Mouse (Mus musculus) heart, embryonic 16.5 days (tissue): ENCODE data around the gene Krt90. TPM values are rescaled to one million over a fixed set of nuclear protein-coding genes. Genes with fewer than 3 reads are reported as not detected.
"Not testable (repeated sequence)": the region's sequence is repeated elsewhere in the genome, so short reads cannot be mapped to it uniquely, and the experiment has no call there.

Experiments
- ATAC-seq: fragments of 200-750 bp; cut with Nextera tagmentation; replicated peaks from 2 replicates; pipeline ENCODE4 v1.8.0; 2017; ENCODE audit warnings: moderate number of reproducible peaks; ENCODE audit not compliant: insufficient read depth, low FRiP score; ENCODE audit errors: extremely low read depth
- H3K27ac ChIP-seq: fragments of 300-500 bp; sonication (generic); 2 replicates; pipeline ENCODE4 v1.5.1; 2014; ENCODE audit warnings: mild to moderate bottlenecking, low read length, control low read depth, moderate library complexity
- H3K27me3 ChIP-seq: fragments of 300-500 bp; sonication (generic); 2 replicates; pipeline ENCODE4 v1.6.1; 2014; ENCODE audit warnings: low read length, mixed read lengths; ENCODE audit not compliant: control insufficient read depth, insufficient read depth
- H3K36me3 ChIP-seq: fragments of 300-500 bp; sonication (generic); 2 replicates; pipeline ENCODE4 v1.6.1; 2014; ENCODE audit not compliant: control insufficient read depth, insufficient read depth
- H3K4me1 ChIP-seq: fragments of 300-500 bp; sonication (generic); 2 replicates; pipeline ENCODE4 v1.6.1; 2014; ENCODE audit warnings: low read length, mixed read lengths; ENCODE audit not compliant: control insufficient read depth, insufficient read depth
- H3K4me2 ChIP-seq: fragments of 300-500 bp; sonication (generic); 2 replicates; pipeline ENCODE4 v1.6.1; 2014; ENCODE audit warnings: low read depth, mild to moderate bottlenecking, control low read depth, low read length
- H3K4me3 ChIP-seq: fragments of 300-500 bp; sonication (generic); 2 replicates; pipeline ENCODE4 v1.5.1; 2014; ENCODE audit warnings: mild to moderate bottlenecking, control low read depth, low read length
- H3K9ac ChIP-seq: fragments of 300-500 bp; sonication (generic); 2 replicates; pipeline ENCODE4 v1.6.1; 2014; ENCODE audit warnings: low read length, control low read depth
- H3K9me3 ChIP-seq: fragments of 300-500 bp; sonication (generic); replicated peaks from 2 replicates; pipeline ENCODE4 v1.6.1; 2016; ENCODE audit warnings: low read length; ENCODE audit not compliant: control insufficient read depth
- WGBS: fragments of 180-500 bp; shearing (Covaris S2); extraction: QIAGEN DNeasy Blood & Tissue Kit; methylation state at CpG from one replicate; pipeline ENCODE4 v1.1.7; 2014; 5-methylcytosine and 5-hydroxymethylcytosine counted together
- polyA plus RNA-seq: library from polyadenylated mRNA; unstranded; fragments of >200 nt; fragmentation: Nextera tagmentation; extraction: Ambion mirVana; gene quantifications from 2 replicates; pipeline ENCODE4 v1.2.1, GENCODE M21; 2015

Gene Krt90
- polyA plus RNA-seq, 1 experiment from 2014 or later: not detected

DNA sequence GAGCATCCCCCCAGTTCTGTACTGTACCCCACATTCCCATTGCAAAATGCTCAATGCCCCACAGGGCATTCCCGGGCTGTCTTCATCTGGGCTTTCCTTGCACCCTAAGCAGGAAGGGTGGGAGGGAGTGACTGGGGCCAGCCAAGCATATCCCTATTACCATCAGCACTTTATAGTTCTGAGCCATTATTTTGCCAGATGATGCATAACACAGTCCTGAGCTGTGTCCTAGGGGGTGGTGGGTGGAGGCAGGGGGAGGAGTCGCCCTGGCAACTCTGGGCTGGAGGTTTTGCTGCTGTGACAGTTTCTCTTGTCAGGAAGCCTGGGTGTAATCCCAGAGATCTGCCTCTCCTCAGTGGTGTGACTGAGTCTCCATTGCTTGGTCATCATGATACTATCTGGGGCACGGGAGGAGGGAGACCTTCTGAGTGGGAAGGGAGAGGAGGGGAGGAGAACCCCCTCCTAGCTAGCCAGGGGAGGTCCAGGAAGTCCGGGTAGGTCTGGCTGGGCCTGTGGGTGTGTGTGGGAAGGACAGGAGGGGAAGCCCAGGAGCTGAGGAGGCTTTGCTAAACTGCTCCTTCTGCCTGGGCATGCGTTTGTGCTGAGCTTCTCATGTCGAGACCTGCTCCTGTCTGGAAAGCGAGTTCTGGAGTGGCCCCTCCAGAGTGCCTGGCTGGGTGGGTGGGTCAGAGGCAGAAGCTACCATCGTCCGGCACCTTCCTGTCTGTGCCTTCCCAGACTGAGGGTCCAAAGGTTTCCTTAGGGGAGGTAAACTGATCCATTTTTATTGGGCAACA, 26.5 kb downstream of the Krt90 start:
- Histone ChIP-seq H3K36me3 (no peaks in the 10 kb centered on the region), H3K4me3 (no peak overlapping the region), H3K27ac (no peak overlapping the region), H3K27me3 (0 out of 2 replicates have a peak, but pooled peaks cover 2% of the 10 kb centered on the region), H3K9ac (no peak overlapping the region), H3K4me1 (no peaks in the 10 kb centered on the region), H3K9me3 (no peaks in the 10 kb centered on the region), H3K4me2 (no peak overlapping the region)
- WGBS: 51% methylated on average over 9 of the region's 9 CpGs
- ATAC-seq: no peak

DNA sequence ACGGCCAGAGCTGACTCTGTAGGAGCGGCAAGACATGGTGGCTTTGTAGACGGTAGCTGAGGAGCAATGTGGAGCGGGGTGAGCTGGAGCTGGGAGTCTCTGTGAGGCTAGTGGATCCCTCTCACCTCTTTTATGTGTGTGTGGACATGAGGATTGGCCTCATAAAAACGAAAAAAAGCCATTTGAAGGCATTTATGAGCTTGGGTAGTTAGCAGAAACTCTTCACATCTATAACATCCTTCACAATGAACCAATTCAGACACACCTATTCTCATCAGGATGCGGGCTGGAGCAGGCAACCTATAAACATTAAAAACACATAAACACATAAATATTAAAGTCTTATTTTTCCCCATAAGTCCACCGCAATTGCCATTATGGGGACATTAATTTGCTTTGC, 30.0 kb downstream of the Krt90 start, which contains the start of gene Krt84:
Gene Krt84, minus strand, starts transcription at position 101 of the 400 bp plus-strand sequence.
- Histone ChIP-seq H3K27me3 (0 out of 2 replicates have a peak, but pooled peaks cover 3% of the 10 kb centered on the region), H3K27ac (no peak within 1 kb of the TSS), H3K4me2 (no peak within 1 kb of the TSS), H3K4me1 (no peaks in the 10 kb centered on the region), H3K36me3 (no peaks in the 10 kb centered on the region), H3K4me3 (no peak within 1 kb of the TSS), H3K9ac (no peak within 1 kb of the TSS), H3K9me3 (no peaks in the 10 kb centered on the region)
- ATAC-seq: no peak
- 76% methylated on average over 7 of the region's 7 CpGs for WGBS

DNA sequence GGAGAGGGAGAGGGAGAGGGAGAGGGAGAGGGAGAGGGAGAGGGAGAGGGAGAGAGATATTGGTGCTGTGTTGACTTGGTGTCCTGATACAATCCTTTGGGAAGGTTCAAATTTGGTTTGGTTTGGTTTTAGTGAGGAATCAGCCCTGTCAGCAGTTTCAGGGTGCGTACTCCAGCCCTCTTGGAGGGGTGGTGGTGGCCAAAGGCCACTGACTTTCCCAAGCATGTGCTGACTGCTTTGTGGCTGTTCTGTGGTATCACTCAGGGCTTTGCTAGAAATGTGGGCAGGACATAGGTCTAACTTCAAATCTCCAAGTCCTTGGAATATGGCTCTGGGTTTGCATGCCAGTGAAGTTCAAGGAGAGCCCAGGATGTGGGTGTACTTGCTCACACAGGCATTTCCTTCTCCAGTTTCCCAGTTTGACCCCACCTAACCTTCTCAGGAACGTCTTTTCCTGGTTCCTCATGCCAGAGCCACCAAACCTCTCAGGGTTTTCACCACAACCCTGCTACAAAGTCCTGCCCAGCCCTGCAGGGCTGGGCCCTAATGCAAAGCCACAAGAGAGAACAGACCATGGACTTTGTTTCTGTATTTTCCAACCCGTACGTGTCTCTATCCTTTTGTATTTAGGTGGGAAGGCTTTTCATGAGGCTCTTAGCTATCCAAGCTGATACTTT, 40.1 kb downstream of the Krt90 start:
- no peaks in the 10 kb centered on the region for H3K4me1 ChIP-seq
- H3K27me3 ChIP-seq: peaks cover 5% of the 10 kb centered on the region
- no peak overlapping the region for H3K27ac ChIP-seq
- ATAC-seq: no peak
- no peaks in the 10 kb centered on the region for H3K9me3 ChIP-seq
- no peak overlapping the region for H3K4me2 ChIP-seq
- H3K9ac ChIP-seq: no peak overlapping the region
- no peak overlapping the region for H3K4me3 ChIP-seq
- H3K36me3 ChIP-seq: no peaks in the 10 kb centered on the region
- WGBS: 65% methylated on average over 4 of the region's 4 CpGs

DNA sequence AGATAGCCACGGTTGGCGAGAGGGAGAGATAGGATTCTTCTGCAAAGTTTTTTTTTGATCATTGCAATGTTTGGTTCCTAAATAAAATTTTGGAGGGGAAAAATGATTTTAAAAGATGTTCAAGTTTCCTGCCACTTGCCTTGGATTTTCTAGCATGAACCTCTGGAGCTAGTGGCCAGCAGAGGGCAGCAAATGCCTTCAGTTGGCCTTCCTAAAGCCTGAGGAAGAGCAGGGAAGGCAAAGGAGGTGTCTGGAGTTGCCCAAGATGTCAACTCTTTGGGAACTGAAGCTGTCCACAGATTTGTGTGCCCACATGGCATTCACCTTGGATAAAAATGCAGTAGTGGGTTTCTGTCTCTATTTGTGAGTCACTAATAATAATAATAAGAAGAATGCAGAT, 43.0 kb downstream of the Krt90 start:
- no peak for ATAC-seq

DNA sequence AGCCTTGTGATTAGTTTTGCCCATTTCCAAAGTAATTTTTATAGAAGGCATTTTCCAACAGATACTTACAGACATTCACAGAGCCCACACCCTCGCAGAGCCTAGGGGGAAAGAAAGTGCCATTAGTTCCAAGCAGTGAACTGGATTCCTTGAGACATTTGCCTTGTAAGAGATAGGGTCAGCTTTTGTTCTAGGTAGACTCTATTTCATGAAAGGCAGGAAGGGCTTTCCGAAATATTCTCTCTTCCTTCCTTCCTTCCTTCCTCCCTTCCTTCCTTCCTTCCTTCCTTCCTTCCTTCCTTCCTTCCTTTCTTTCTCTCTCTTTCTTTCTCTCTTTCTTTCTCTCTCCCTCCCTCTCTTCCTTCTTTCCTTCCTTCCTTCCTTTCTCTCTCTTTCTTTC, 45.6 kb downstream of the Krt90 start, which contains the start of gene Gm49425:
Gene Gm49425, minus strand, starts transcription at position 101 of the 400 bp plus-strand sequence.
- not testable (repeated sequence) for H3K4me3 ChIP-seq, H3K27ac ChIP-seq, H3K4me1 ChIP-seq, H3K9ac ChIP-seq, ATAC-seq, H3K36me3 ChIP-seq, H3K4me2 ChIP-seq, H3K9me3 ChIP-seq, H3K27me3 ChIP-seq
- WGBS: 64% methylated on average over 2 of the region's 2 CpGs

More for the DNA sequence above, 43.0 kb downstream of the Krt90 start:
- Histone ChIP-seq H3K27me3 (peaks cover 5% of the 10 kb centered on the region), H3K4me1 (no peaks in the 10 kb centered on the region), H3K4me3 (no peak overlapping the region), H3K36me3 (no peaks in the 10 kb centered on the region), H3K27ac (no peak overlapping the region), H3K4me2 (no peak overlapping the region), H3K9me3 (peaks cover 4% of the 10 kb centered on the region; the same call in 1 of the 2 replicates), H3K9ac (no peak overlapping the region)
- 8% methylated on average over 2 of the region's 2 CpGs for WGBS

DNA sequence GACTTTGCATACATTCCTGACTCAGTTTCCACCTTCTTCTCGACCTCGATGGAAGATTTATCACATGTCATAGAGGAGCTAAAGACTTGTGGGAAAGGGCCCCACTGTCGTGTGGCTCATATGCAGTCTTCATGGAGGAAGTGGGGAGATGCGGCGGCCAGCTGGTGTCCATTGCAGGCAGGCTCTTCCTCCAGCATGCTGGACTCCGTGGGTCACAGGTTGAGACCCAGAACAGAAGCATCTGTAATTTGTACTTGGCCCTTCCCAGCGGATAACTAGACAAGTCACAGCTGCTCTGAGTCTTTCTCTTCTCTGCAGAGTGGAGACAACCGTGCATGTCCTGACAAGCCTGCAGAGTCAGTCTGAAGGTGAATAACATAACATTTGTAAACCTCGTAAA, 54.5 kb downstream of the Krt90 start:
- no peak overlapping the region for H3K4me2 ChIP-seq
- H3K27ac ChIP-seq: no peak overlapping the region
- WGBS: 65% methylated on average over 9 of the region's 9 CpGs
- no peak overlapping the region for H3K4me3 ChIP-seq
- no peaks in the 10 kb centered on the region for H3K9me3 ChIP-seq
- H3K27me3 ChIP-seq: no peaks in the 10 kb centered on the region
- H3K9ac ChIP-seq: no peak overlapping the region
- ATAC-seq: no peak
- H3K4me1 ChIP-seq: no peaks in the 10 kb centered on the region
- H3K36me3 ChIP-seq: no peaks in the 10 kb centered on the region

DNA sequence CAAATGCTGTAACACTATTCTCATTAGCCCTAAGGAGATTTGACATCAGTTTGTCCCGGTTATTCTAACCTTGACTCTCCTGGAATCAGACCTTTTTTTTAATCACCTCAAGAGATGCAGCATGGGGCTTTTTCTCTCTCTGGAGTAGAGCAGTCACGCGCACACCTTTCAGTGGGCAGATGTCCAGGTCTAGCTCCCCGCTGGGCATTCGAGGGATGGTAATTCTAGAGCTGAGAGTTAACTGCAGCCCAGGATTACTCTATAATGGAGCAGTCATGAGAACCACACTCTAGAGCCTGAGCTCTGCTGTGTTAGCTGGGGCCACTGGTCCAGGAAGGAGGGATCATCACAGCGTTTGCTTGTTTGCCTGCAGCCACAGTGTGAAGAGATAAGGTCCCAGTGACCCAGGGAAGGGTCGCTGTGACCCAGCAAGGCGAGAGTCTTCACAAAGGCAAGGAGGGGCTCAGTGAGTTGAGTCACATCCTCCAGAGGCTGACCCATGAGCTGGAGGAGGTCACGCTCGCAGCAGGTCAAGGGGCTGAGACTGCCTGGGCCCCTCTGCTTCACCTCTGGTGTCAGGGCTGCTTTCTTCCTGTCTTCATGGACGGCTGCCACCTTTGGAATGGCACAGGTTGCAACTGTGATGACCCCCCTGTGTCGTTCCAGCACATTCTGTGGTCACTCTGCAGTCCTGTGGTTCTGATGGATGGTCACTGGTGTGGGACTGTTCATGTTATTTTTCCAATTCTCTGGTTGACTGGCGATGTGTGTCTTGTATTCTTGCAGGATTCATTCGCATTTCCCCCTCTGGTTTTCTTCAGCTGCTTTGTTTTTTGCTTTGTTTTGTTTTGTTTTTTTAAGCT, 55.6 kb downstream of the Krt90 start:
- no peaks in the 10 kb centered on the region for H3K9me3 ChIP-seq
- no peak overlapping the region for H3K4me3 ChIP-seq
- no peak for ATAC-seq
- no peaks in the 10 kb centered on the region for H3K4me1 ChIP-seq
- no peaks in the 10 kb centered on the region for H3K27me3 ChIP-seq
- H3K9ac ChIP-seq: no peak overlapping the region
- WGBS: 40% methylated on average over 14 of the region's 14 CpGs
- no peaks in the 10 kb centered on the region for H3K36me3 ChIP-seq
- no peak overlapping the region for H3K4me2 ChIP-seq
- no peak overlapping the region for H3K27ac ChIP-seq
